Mouse (Mus musculus): ENCODE data around the gene Klf12.
A peak's percentile ranks its signal among the peaks of the same experiment; 100 is the strongest.

Gene Klf12

GRCm38 (mm10) chr14:100231384-100231783 is 53.1 kb downstream of the Klf12 start:
- DNase-seq = no peak

- DNase-seq = peak; percentile 58 to 59
Measured at GRCm38 (mm10) chr14:100228120-100228519, 56.4 kb downstream of the Klf12 start.

GRCm38 (mm10) chr14:100227717-100228116 is 56.8 kb downstream of the Klf12 start:
- DNase-seq = no peak

GRCm38 (mm10) chr14:100224151-100224550 is 60.3 kb downstream of the Klf12 start:
- DNase-seq = peak; percentile 78 to 83

GRCm38 (mm10) chr14:100222260-100222659 is 62.2 kb downstream of the Klf12 start:
- no peak for DNase-seq

GRCm38 (mm10) chr14:100215213-100215785 is 69.2 kb downstream of the Klf12 start:
- DNase-seq = no peak

- peak; percentile 58 to 68 for DNase-seq
Measured at GRCm38 (mm10) chr14:100213066-100213465, 71.4 kb downstream of the Klf12 start.

GRCm38 (mm10) chr14:100211826-100212117 is 72.7 kb downstream of the Klf12 start:
- no peak for DNase-seq

- peak; percentile 58 to 65 for DNase-seq
Measured at GRCm38 (mm10) chr14:100211036-100211825, 73.2 kb downstream of the Klf12 start.

GRCm38 (mm10) chr14:100209814-100210419 is 74.6 kb downstream of the Klf12 start:
- DNase-seq = no peak

- DNase-seq = no peak
Measured at GRCm38 (mm10) chr14:100207081-100207480, 77.4 kb downstream of the Klf12 start.

- no peak for DNase-seq
Measured at GRCm38 (mm10) chr14:100206207-100206606, 78.3 kb downstream of the Klf12 start.

GRCm38 (mm10) chr14:100200058-100200688 is 84.3 kb downstream of the Klf12 start:
- DNase-seq = peak; percentile 14 to 16

- DNase-seq = no peak
Measured at GRCm38 (mm10) chr14:100198636-100199035, 85.8 kb downstream of the Klf12 start.

GRCm38 (mm10) chr14:100197199-100197598 is 87.3 kb downstream of the Klf12 start:
- DNase-seq = no peak

GRCm38 (mm10) chr14:100189490-100190197 is 94.8 kb downstream of the Klf12 start:
- DNase-seq = no peak

GRCm38 (mm10) chr14:100187372-100187771 is 97.1 kb downstream of the Klf12 start:
- no peak for DNase-seq

GRCm38 (mm10) chr14:100177796-100178195 is 106.7 kb downstream of the Klf12 start:
- no peak for DNase-seq

- DNase-seq = no peak
Measured at GRCm38 (mm10) chr14:100165075-100165474, 119.4 kb downstream of the Klf12 start.

GRCm38 (mm10) chr14:100156639-100157038 is 127.8 kb downstream of the Klf12 start:
- no peak for DNase-seq

GRCm38 (mm10) chr14:100147666-100148065 is 136.8 kb downstream of the Klf12 start:
- no peak for DNase-seq

- DNase-seq = no peak
Measured at GRCm38 (mm10) chr14:100140370-100140769, 144.1 kb downstream of the Klf12 start.

- DNase-seq = peak; percentile 13 to 26
Measured at GRCm38 (mm10) chr14:100134304-100134703, 150.2 kb downstream of the Klf12 start.

All from kidney, postnatal 36 days (tissue).